Mouse (Mus musculus) CH12.LX (cell line): ENCODE results near the gene Plk2.

Experiments used
- ETS1 ChIP-seq: conservative IDR thresholded peaks from 2 replicates; pipeline ENCODE4 v1.6.1; 2012; ENCODE audit warnings: low read depth, mild to moderate bottlenecking, inconsistent platforms, low read length, improper control_type of control experiment, moderate library complexity
- GABPA ChIP-seq: IDR thresholded peaks from 2 replicates; pipeline ENCODE4 v1.6.1; 2012; ENCODE audit warnings: low read depth, low read length, improper control_type of control experiment, inconsistent platforms; ENCODE audit not compliant: insufficient replicate concordance
- MYC ChIP-seq: IDR thresholded peaks from 2 replicates; pipeline ENCODE4 v1.6.1; 2011; ENCODE audit warnings: low read depth, mild to moderate bottlenecking, improper control_type of control experiment, low read length
- POLR2AphosphoS2 ChIP-seq: IDR thresholded peaks from 2 replicates; pipeline ENCODE4 v1.6.1; 2011; ENCODE audit warnings: low read depth, low read length, improper control_type of control experiment
- SIN3A ChIP-seq: IDR thresholded peaks from 2 replicates; pipeline ENCODE4 v1.6.1; 2012; ENCODE audit warnings: low read length, improper control_type of control experiment, inconsistent platforms
- UBTF ChIP-seq: IDR thresholded peaks from 2 replicates; pipeline ENCODE4 v1.6.1; 2012; ENCODE audit warnings: low read depth, mild to moderate bottlenecking, inconsistent platforms, low read length, improper control_type of control experiment, moderate library complexity
- ZNF384 ChIP-seq: IDR thresholded peaks from 2 replicates; pipeline ENCODE4 v1.6.1; 2012; ENCODE audit warnings: low read depth, low read length, improper control_type of control experiment, inconsistent platforms

GRCm38 (mm10) chr13:110384514-110384913, 10.3 kb upstream of the Plk2 start:
- TF ChIP-seq POLR2AphosphoS2 = no peak
- no peak for TF ChIP-seq GABPA
- no peak for TF ChIP-seq ZNF384
- TF ChIP-seq ETS1 = no peak
- no peak for TF ChIP-seq UBTF
- TF ChIP-seq SIN3A = no peak
- no peak for TF ChIP-seq MYC
